Mouse (Mus musculus): ENCODE results near the gene Slc12a7. TPM values are rescaled to one million over a fixed set of nuclear protein-coding genes. Genes with fewer than 3 reads are reported as not detected.
A peak's percentile ranks its signal among the peaks of the same experiment; 100 is the strongest.

The Slc12a7 gene
- polyA plus RNA-seq, 1 experiment from 2014 or later, result 28.1 TPM

- WGBS, result 82% methylated on average over 4 of the region's 4 CpGs
- Histone ChIP-seq H3K9ac (replicated peaks; ENCODE audit: low read length) (no peak overlapping the region), H3K27me3 (ENCODE audit: insufficient read depth, low read length) (no peaks in the 10 kb centered on the region), H3K27ac (ENCODE audit: low read length) (no peak overlapping the region), H3K4me3 (ENCODE audit: low read length) (no peak overlapping the region), H3K36me3 (ENCODE audit: insufficient read depth, low read length) (no peaks in the 10 kb centered on the region), H3K9me3 (ENCODE audit: low read length) (no peaks in the 10 kb centered on the region), H3K4me2 (replicated peaks; ENCODE audit: low read depth, low read length) (no peak overlapping the region), H3K4me1 (ENCODE audit: insufficient read depth, low read length) (peaks cover 12% of the 10 kb centered on the region; the same call in 1 of the 2 replicates)
- no peak for ATAC-seq (ENCODE audit: low FRiP score, low TSS enrichment)
These were observed 19.7 kb upstream of the Slc12a7 start for GRCm38 (mm10) chr13:73713204-73713603.

- ATAC-seq (ENCODE audit: low FRiP score, low TSS enrichment), result no peak
- H3K9ac ChIP-seq (replicated peaks; ENCODE audit: low read length), result no peak overlapping the region
- H3K9me3 ChIP-seq (ENCODE audit: low read length), result no peaks in the 10 kb centered on the region
- H3K36me3 ChIP-seq (ENCODE audit: insufficient read depth, low read length), result no peaks in the 10 kb centered on the region
- 65% methylated on average over 2 of the region's 2 CpGs for WGBS
- no peaks in the 10 kb centered on the region for H3K27me3 ChIP-seq (ENCODE audit: insufficient read depth, low read length)
- no peak overlapping the region for H3K27ac ChIP-seq (ENCODE audit: low read length)
- H3K4me2 ChIP-seq (replicated peaks; ENCODE audit: low read depth, low read length), result no peak overlapping the region
- H3K4me1 ChIP-seq (ENCODE audit: insufficient read depth, low read length), result peaks cover 12% of the 10 kb centered on the region; the same call in 1 of the 2 replicates
- H3K4me3 ChIP-seq (ENCODE audit: low read length), result no peak overlapping the region
These were observed 18.9 kb upstream of the Slc12a7 start for GRCm38 (mm10) chr13:73714020-73714419.

DNA sequence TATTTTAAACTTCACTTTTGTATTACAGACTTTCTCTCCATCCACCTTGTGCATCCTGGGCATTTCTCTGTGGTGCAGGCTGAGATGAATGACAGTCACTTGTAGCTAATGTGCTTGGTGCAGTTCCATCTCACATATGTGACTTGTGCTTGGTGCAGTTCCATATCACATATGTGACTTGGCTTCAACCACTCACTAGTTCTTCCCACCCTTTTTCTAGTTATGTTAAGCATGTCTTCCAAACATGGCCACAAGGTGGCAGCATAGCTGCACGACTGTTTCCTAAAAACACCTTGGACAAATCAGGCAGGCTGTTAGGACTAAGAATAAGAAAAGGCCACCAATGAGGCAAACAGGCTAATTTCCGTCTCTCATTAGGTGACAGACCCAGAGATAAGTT lies 14.7 kb upstream of the Slc12a7 start:
- H3K9ac ChIP-seq (replicated peaks; ENCODE audit: low read length), result no peak overlapping the region
- H3K4me2 ChIP-seq (replicated peaks; ENCODE audit: low read depth, low read length), result no peak overlapping the region
- no peaks in the 10 kb centered on the region; the same call in 1 of the 2 replicates for H3K27me3 ChIP-seq (ENCODE audit: insufficient read depth, low read length)
- no peaks in the 10 kb centered on the region for H3K9me3 ChIP-seq (ENCODE audit: low read length)
- no peak overlapping the region for H3K4me3 ChIP-seq (ENCODE audit: low read length)
- H3K27ac ChIP-seq (ENCODE audit: low read length), result no peak overlapping the region
- peak; percentile 65; the same call in 1 of the 2 replicates for ATAC-seq (ENCODE audit: low FRiP score, low TSS enrichment)
- no peaks in the 10 kb centered on the region for H3K36me3 ChIP-seq (ENCODE audit: insufficient read depth, low read length)
- no peaks in the 10 kb centered on the region for H3K4me1 ChIP-seq (ENCODE audit: insufficient read depth, low read length)
- WGBS, result 1% methylated on average over 2 of the region's 2 CpGs

- H3K9ac ChIP-seq (replicated peaks; ENCODE audit: low read length), result no peak overlapping the region
- no peaks in the 10 kb centered on the region for H3K4me1 ChIP-seq (ENCODE audit: insufficient read depth, low read length)
- 78% methylated on average over 4 of the region's 4 CpGs for WGBS
- no peak for ATAC-seq (ENCODE audit: low FRiP score, low TSS enrichment)
- H3K27ac ChIP-seq (ENCODE audit: low read length), result no peak overlapping the region
- H3K4me3 ChIP-seq (ENCODE audit: low read length), result no peak overlapping the region
- H3K9me3 ChIP-seq (ENCODE audit: low read length), result no peaks in the 10 kb centered on the region
- H3K36me3 ChIP-seq (ENCODE audit: insufficient read depth, low read length), result no peaks in the 10 kb centered on the region
- H3K4me2 ChIP-seq (replicated peaks; ENCODE audit: low read depth, low read length), result no peak overlapping the region
- H3K27me3 ChIP-seq (ENCODE audit: insufficient read depth, low read length), result no peaks in the 10 kb centered on the region; the same call in 1 of the 2 replicates
These were observed 12.7 kb upstream of the Slc12a7 start for GRCm38 (mm10) chr13:73720241-73720640.

DNA sequence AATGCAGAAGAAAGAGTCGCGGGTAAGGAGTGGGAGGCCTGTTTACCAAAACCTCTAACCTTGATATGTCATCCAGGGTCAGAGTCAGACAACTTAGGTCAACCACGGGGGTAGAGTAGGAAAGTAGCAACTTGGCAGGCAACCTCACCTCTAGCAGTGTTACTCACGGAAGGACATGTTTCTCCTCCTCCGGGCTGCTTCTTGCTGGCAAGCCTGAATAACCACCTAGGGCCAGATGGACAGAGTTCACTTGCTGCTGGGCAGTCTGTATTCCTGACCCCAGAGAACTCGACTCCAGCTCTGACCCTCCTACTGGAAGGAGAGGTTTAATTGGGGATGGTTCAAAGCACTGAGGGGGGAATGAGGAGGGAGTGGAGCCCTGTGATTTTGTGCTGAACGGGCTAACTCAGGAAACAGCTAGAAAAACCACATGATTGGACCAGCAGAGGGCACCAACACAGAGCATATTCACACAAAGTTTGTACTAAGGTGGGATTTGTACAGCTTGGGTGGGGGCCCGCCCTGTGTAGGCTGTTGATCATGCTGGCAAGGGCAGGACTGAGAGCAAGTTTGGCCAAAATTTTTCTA lies 9.7 kb upstream of the Slc12a7 start:
- H3K4me2 ChIP-seq (replicated peaks; ENCODE audit: low read depth, low read length), result no peak overlapping the region
- H3K27me3 ChIP-seq (ENCODE audit: insufficient read depth, low read length), result no peaks in the 10 kb centered on the region; the same call in 1 of the 2 replicates
- ATAC-seq (ENCODE audit: low FRiP score, low TSS enrichment), result peak; percentile 77
- H3K4me3 ChIP-seq (ENCODE audit: low read length), result no peak overlapping the region
- WGBS, result 19% methylated on average over 8 of the region's 8 CpGs
- no peaks in the 10 kb centered on the region for H3K9me3 ChIP-seq (ENCODE audit: low read length)
- no peak overlapping the region for H3K9ac ChIP-seq (replicated peaks; ENCODE audit: low read length)
- no peaks in the 10 kb centered on the region for H3K36me3 ChIP-seq (ENCODE audit: insufficient read depth, low read length)
- H3K4me1 ChIP-seq (ENCODE audit: insufficient read depth, low read length), result no peaks in the 10 kb centered on the region
- no peak overlapping the region for H3K27ac ChIP-seq (ENCODE audit: low read length)

GRCm38 (mm10) chr13:73725315-73725714 lies 7.6 kb upstream of the Slc12a7 start:
- Histone ChIP-seq H3K27me3 (ENCODE audit: insufficient read depth, low read length) (no peaks in the 10 kb centered on the region; the same call in 1 of the 2 replicates), H3K4me1 (ENCODE audit: insufficient read depth, low read length) (no peaks in the 10 kb centered on the region), H3K4me3 (ENCODE audit: low read length) (no peak overlapping the region), H3K36me3 (ENCODE audit: insufficient read depth, low read length) (no peaks in the 10 kb centered on the region), H3K4me2 (replicated peaks; ENCODE audit: low read depth, low read length) (no peak overlapping the region), H3K27ac (ENCODE audit: low read length) (no peak overlapping the region), H3K9ac (replicated peaks; ENCODE audit: low read length) (no peak overlapping the region), H3K9me3 (ENCODE audit: low read length) (no peaks in the 10 kb centered on the region)
- 85% methylated on average over 5 of the region's 5 CpGs for WGBS
- ATAC-seq (ENCODE audit: low FRiP score, low TSS enrichment), result no peak

DNA sequence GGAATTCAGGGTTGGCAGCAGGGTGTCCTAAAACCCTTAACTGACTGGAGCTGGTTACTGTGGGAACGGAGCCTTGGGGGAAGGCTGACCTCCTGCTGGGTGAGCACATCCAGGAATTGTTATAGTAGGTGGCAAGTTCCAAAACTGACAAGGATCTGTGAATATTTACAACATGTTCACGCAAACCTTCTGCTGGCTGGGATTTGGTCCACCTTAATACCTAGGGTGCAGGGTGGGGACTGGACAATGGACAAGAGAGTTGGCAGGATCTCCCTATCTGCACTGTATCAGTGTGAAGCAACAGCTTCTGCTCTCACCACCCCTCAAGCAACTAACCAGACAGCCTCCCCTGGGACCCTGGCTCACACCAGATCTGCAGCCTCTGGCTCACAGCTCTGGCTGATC lies 5.3 kb upstream of the Slc12a7 start:
- no peak overlapping the region for H3K27ac ChIP-seq (ENCODE audit: low read length)
- H3K4me3 ChIP-seq (ENCODE audit: low read length), result no peak overlapping the region
- 0 out of 2 replicates have a peak, but pooled peaks cover 3% of the 10 kb centered on the region for H3K27me3 ChIP-seq (ENCODE audit: insufficient read depth, low read length)
- H3K36me3 ChIP-seq (ENCODE audit: insufficient read depth, low read length), result no peaks in the 10 kb centered on the region
- H3K9ac ChIP-seq (replicated peaks; ENCODE audit: low read length), result no peak overlapping the region
- H3K4me2 ChIP-seq (replicated peaks; ENCODE audit: low read depth, low read length), result no peak overlapping the region
- H3K9me3 ChIP-seq (ENCODE audit: low read length), result no peaks in the 10 kb centered on the region
- H3K4me1 ChIP-seq (ENCODE audit: insufficient read depth, low read length), result peaks cover 7% of the 10 kb centered on the region
- no peak for ATAC-seq (ENCODE audit: low FRiP score, low TSS enrichment)
- WGBS, result 32% methylated on average over 2 of the region's 2 CpGs

DNA sequence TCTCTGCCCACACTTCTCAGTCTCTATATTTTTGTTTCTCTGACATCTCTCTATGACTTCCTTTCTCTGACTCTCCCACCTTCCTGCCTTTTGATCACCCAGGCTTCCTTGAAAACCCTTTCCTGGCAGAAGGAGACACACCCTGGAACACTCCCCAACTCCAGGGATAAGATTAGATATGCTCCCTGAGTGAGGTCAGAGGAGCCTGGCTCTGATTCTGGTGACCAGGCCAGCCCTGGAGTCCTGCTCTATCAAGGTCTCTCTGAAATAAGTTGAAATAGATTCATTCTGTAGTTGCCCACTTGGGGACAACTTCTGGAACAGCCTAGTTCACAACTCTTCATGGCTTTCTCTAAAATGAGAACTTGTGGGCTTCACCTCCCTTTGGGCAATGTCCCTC lies 4.3 kb upstream of the Slc12a7 start:
- Histone ChIP-seq H3K4me3 (ENCODE audit: low read length) (no peak overlapping the region), H3K4me2 (replicated peaks; ENCODE audit: low read depth, low read length) (no peak overlapping the region), H3K27ac (ENCODE audit: low read length) (no peak overlapping the region), H3K36me3 (ENCODE audit: insufficient read depth, low read length) (no peaks in the 10 kb centered on the region), H3K4me1 (ENCODE audit: insufficient read depth, low read length) (peaks cover 11% of the 10 kb centered on the region), H3K9me3 (ENCODE audit: low read length) (no peaks in the 10 kb centered on the region), H3K9ac (replicated peaks; ENCODE audit: low read length) (no peak overlapping the region), H3K27me3 (ENCODE audit: insufficient read depth, low read length) (peaks cover 7% of the 10 kb centered on the region; the same call in 1 of the 2 replicates)
- no peak for ATAC-seq (ENCODE audit: low FRiP score, low TSS enrichment)

DNA sequence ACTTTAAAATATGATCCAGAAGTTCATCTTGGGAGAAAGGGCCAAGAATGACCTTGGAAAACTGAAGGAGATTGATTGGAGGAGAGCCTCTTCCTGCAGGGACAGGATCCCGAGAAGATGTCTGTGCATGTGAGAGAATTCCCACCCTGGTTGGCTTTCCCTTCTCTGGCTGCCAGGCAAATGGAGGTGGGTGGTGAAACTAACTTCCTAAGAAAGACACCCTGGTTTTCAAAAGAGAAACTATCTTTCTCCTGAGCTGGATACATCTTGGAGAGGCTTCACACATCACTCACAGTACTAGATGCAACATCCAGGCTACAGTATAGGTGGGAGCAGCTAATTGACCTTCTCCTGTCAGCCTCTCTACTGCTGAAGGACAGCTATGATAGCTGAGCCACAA lies 2.0 kb upstream of the Slc12a7 start:
- H3K27ac ChIP-seq (ENCODE audit: low read length), result no peak overlapping the region
- H3K27me3 ChIP-seq (ENCODE audit: insufficient read depth, low read length), result peaks cover 10% of the 10 kb centered on the region; the same call in 1 of the 2 replicates
- no peak overlapping the region for H3K4me2 ChIP-seq (replicated peaks; ENCODE audit: low read depth, low read length)
- H3K36me3 ChIP-seq (ENCODE audit: insufficient read depth, low read length), result no peaks in the 10 kb centered on the region
- 38% methylated on average over 1 of the region's 1 CpGs for WGBS
- no peak overlapping the region for H3K9ac ChIP-seq (replicated peaks; ENCODE audit: low read length)
- H3K9me3 ChIP-seq (ENCODE audit: low read length), result no peaks in the 10 kb centered on the region
- no peak overlapping the region for H3K4me3 ChIP-seq (ENCODE audit: low read length)
- no peak for ATAC-seq (ENCODE audit: low FRiP score, low TSS enrichment)
- H3K4me1 ChIP-seq (ENCODE audit: insufficient read depth, low read length), result peaks cover 11% of the 10 kb centered on the region

DNA sequence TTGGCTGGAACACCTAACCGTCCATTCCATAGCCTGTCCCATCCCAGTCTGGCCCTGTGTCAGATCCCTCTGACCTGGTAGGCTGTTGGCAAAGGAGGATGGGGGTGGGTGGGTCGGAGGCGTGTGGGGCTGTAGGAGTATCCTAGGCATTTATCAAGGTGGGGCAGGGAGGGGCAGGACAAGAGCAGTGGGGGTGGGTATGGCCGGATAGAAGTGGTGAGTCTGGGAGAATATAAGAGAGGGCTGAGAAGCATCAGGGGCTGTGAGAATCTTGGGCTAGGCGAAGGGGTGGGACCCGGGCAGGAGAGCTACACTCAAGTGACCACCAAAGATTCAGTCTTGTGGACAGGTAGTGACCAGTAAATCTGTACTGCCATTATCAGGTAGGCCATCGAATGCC lies 659 bp upstream of the Slc12a7 start:
- no peaks in the 10 kb centered on the region for H3K36me3 ChIP-seq (ENCODE audit: insufficient read depth, low read length)
- peak overlapping the region; percentile 80 for H3K4me2 ChIP-seq (replicated peaks; ENCODE audit: low read depth, low read length)
- H3K4me3 ChIP-seq (ENCODE audit: low read length), result peak overlapping the region; percentile 44
- H3K4me1 ChIP-seq (ENCODE audit: insufficient read depth, low read length), result peaks cover 11% of the 10 kb centered on the region
- H3K9ac ChIP-seq (replicated peaks; ENCODE audit: low read length), result no peak overlapping the region; the same call in 1 of the 2 replicates
- peak; percentile 37 for ATAC-seq (ENCODE audit: low FRiP score, low TSS enrichment)
- H3K9me3 ChIP-seq (ENCODE audit: low read length), result no peaks in the 10 kb centered on the region
- WGBS, result 69% methylated on average over 7 of the region's 7 CpGs
- H3K27me3 ChIP-seq (ENCODE audit: insufficient read depth, low read length), result peaks cover 10% of the 10 kb centered on the region; the same call in 1 of the 2 replicates
- H3K27ac ChIP-seq (ENCODE audit: low read length), result no peak overlapping the region
